Mouse (Mus musculus): ENCODE measurements around the gene Pin1rt1. TPM values are rescaled to one million over a fixed set of nuclear protein-coding genes. Genes with fewer than 3 reads are reported as not detected.

Gene Pin1rt1
- total and polyA plus RNA-seq, 3 experiments, result not detected

- H3K79me2 ChIP-seq (replicated peaks; ENCODE audit: control insufficient read depth, extremely low read depth, insufficient read depth, poor library complexity, severe bottlenecking), result no peaks in the 10 kb centered on the region
- no peaks in the 10 kb centered on the region for H3K36me3 ChIP-seq (replicated peaks in 1 of 2; ENCODE audit: control insufficient read depth in 1 of 2, insufficient read depth in 1 of 2, low read length in 1 of 2)
- no peaks in the 10 kb centered on the region for H3K27me3 ChIP-seq (replicated peaks)
- H3K4me1 ChIP-seq (ENCODE audit: control insufficient read depth in 1 of 2, insufficient read depth in 2 of 2), result peaks cover 9 to 52% of the 10 kb centered on the region in 2 experiments
- no peak overlapping the region for H3K4me3 ChIP-seq (replicated peaks in 1 of 3; ENCODE audit: low read depth in 2 of 3, low read length in 2 of 3, poor library complexity in 1 of 3)
- in situ Hi-C loops (cut with MboI; ENCODE audit: low pct_ligation_motif_present, low pct_unique_long_range_greater_than_20kb, low sequenced_read_pairs), result no loop called here
- H3K9me3 ChIP-seq (replicated peaks; ENCODE audit: low read length), result no peaks in the 10 kb centered on the region
- dilution Hi-C loops (cut with MboI; ENCODE audit: extremely low pct_ligation_motif_present, extremely low pct_unique_long_range_greater_than_20kb, low sequenced_read_pairs), result no loop called here
- H3K9ac ChIP-seq (ENCODE audit: insufficient read depth, low read depth), result no peak overlapping the region
- peak; percentile 54 for DNase-seq (ENCODE audit: extremely low read depth)
- H3K4me2 ChIP-seq (ENCODE audit: insufficient read depth, low read depth, poor library complexity, severe bottlenecking), result no peak overlapping the region; the same call in 1 of the 2 replicates
- peak; percentile 84 for TF ChIP-seq IRF4 (IDR thresholded peaks at IDR 0.05; ENCODE audit: low read depth, low read length)
- peak in 1 of 2 experiments; percentile 24; a peak in 1 of 4 replicates for TF ChIP-seq CTCF (conservative IDR thresholded peaks at IDR 0.05 in 1 of 2, IDR thresholded peaks at IDR 0.05 in 1 of 2; ENCODE audit: low read depth in 2 of 2, low read length in 2 of 2)
- TF ChIP-seq EP300 (IDR thresholded peaks at IDR 0.05; ENCODE audit: low read length), result peak; percentile 75
- no peak for TF ChIP-seq ZC3H11A (IDR thresholded peaks at IDR 0.05; ENCODE audit: low read depth, low read length)
- no peak overlapping the region for H3K27ac ChIP-seq (ENCODE audit: insufficient read depth, low read depth)
Measured at GRCm38 (mm10) chr2:104690720-104691119, 25.5 kb downstream of the Pin1rt1 start.

GRCm38 (mm10) chr2:104688724-104689123, 27.5 kb downstream of the Pin1rt1 start:
- dilution Hi-C loops (cut with MboI; ENCODE audit: extremely low pct_ligation_motif_present, extremely low pct_unique_long_range_greater_than_20kb, low sequenced_read_pairs), result no loop called here
- Histone ChIP-seq H3K27ac (ENCODE audit: insufficient read depth, low read depth) (no peak overlapping the region), H3K36me3 (replicated peaks in 1 of 2; ENCODE audit: control insufficient read depth in 1 of 2, insufficient read depth in 1 of 2, low read length in 1 of 2) (no peaks in the 10 kb centered on the region), H3K9me3 (replicated peaks; ENCODE audit: low read length) (no peaks in the 10 kb centered on the region), H3K27me3 (replicated peaks) (no peaks in the 10 kb centered on the region), H3K4me2 (ENCODE audit: insufficient read depth, low read depth, poor library complexity, severe bottlenecking) (no peak overlapping the region), H3K9ac (ENCODE audit: insufficient read depth, low read depth) (no peak overlapping the region), H3K79me2 (replicated peaks; ENCODE audit: control insufficient read depth, extremely low read depth, insufficient read depth, poor library complexity, severe bottlenecking) (no peaks in the 10 kb centered on the region), H3K4me1 (ENCODE audit: control insufficient read depth in 1 of 2, insufficient read depth in 2 of 2) (peaks cover 9 to 57% of the 10 kb centered on the region in 2 experiments), H3K4me3 (replicated peaks in 1 of 3; ENCODE audit: low read depth in 2 of 3, low read length in 2 of 3, poor library complexity in 1 of 3) (no peak overlapping the region)
- DNase-seq (ENCODE audit: extremely low read depth), result no peak
- in situ Hi-C loops (cut with MboI; ENCODE audit: low pct_ligation_motif_present, low pct_unique_long_range_greater_than_20kb, low sequenced_read_pairs), result loop anchor here (10.0 kb wide), 1 partner anchor 56 kb away; the partner anchor contains the start of gene Depdc7
- TF ChIP-seq IRF4 (IDR thresholded peaks at IDR 0.05; ENCODE audit: low read depth, low read length) (no peak), MYC (IDR thresholded peaks at IDR 0.05; ENCODE audit: low read depth, low read length) (no peak), USF2 (conservative IDR thresholded peaks at IDR 0.05; ENCODE audit: low read depth, low read length) (no peak), RCOR1 (conservative IDR thresholded peaks at IDR 0.05; ENCODE audit: low read depth, low read length) (no peak), CHD2 (IDR thresholded peaks at IDR 0.05; ENCODE audit: low read length) (no peak), GABPA (IDR thresholded peaks at IDR 0.05; ENCODE audit: insufficient replicate concordance, low read depth, low read length) (no peak), HCFC1 (IDR thresholded peaks at IDR 0.05; ENCODE audit: low read depth, low read length) (no peak), MAFK (IDR thresholded peaks at IDR 0.05; ENCODE audit: insufficient replicate concordance, low read length) (no peak), SIN3A (IDR thresholded peaks at IDR 0.05; ENCODE audit: low read length) (no peak), UBTF (IDR thresholded peaks at IDR 0.05; ENCODE audit: low read depth, low read length) (no peak), CTCF (conservative IDR thresholded peaks at IDR 0.05 in 1 of 2, IDR thresholded peaks at IDR 0.05 in 1 of 2; ENCODE audit: low read depth in 2 of 2, low read length in 2 of 2) (no peak)

- H3K79me2 ChIP-seq (replicated peaks; ENCODE audit: control insufficient read depth, extremely low read depth, insufficient read depth, poor library complexity, severe bottlenecking), result no peaks in the 10 kb centered on the region
- H3K4me1 ChIP-seq (ENCODE audit: control insufficient read depth in 1 of 2, insufficient read depth in 2 of 2), result peaks cover 9 to 57% of the 10 kb centered on the region in 2 experiments
- H3K9ac ChIP-seq (ENCODE audit: insufficient read depth, low read depth), result no peak overlapping the region
- dilution Hi-C loops (cut with MboI; ENCODE audit: extremely low pct_ligation_motif_present, extremely low pct_unique_long_range_greater_than_20kb, low sequenced_read_pairs) (no loop called here), in situ Hi-C loops (cut with MboI; ENCODE audit: low pct_ligation_motif_present, low pct_unique_long_range_greater_than_20kb, low sequenced_read_pairs) (loop anchor here (10.0 kb wide), 1 partner anchor 56 kb away; the partner anchor contains the start of gene Depdc7)
- no peaks in the 10 kb centered on the region for H3K36me3 ChIP-seq (replicated peaks in 1 of 2; ENCODE audit: control insufficient read depth in 1 of 2, insufficient read depth in 1 of 2, low read length in 1 of 2)
- H3K9me3 ChIP-seq (replicated peaks; ENCODE audit: low read length), result no peaks in the 10 kb centered on the region
- H3K27ac ChIP-seq (ENCODE audit: insufficient read depth, low read depth), result no peak overlapping the region
- H3K4me2 ChIP-seq (ENCODE audit: insufficient read depth, low read depth, poor library complexity, severe bottlenecking), result no peak overlapping the region
- H3K4me3 ChIP-seq (replicated peaks in 1 of 3; ENCODE audit: low read depth in 2 of 3, low read length in 2 of 3, poor library complexity in 1 of 3), result no peak overlapping the region
- no peaks in the 10 kb centered on the region for H3K27me3 ChIP-seq (replicated peaks)
- TF ChIP-seq ZC3H11A (IDR thresholded peaks at IDR 0.05; ENCODE audit: low read depth, low read length), result no peak
- TF ChIP-seq USF1 (IDR thresholded peaks at IDR 0.05; ENCODE audit: low read depth, low read length), result no peak
- no peak for TF ChIP-seq TCF12 (IDR thresholded peaks at IDR 0.05; ENCODE audit: low read depth, low read length)
- no peak for TF ChIP-seq RAD21 (IDR thresholded peaks at IDR 0.05; ENCODE audit: low read depth, low read length)
- no peak for TF ChIP-seq NRF1 (IDR thresholded peaks at IDR 0.05; ENCODE audit: low read depth, low read length)
- DNase-seq (ENCODE audit: extremely low read depth), result no peak
Measured at GRCm38 (mm10) chr2:104688321-104688720, 27.9 kb downstream of the Pin1rt1 start.

All from CH12.LX (cell line).